Mouse (Mus musculus): ENCODE data around the gene Ccdc32. TPM values are rescaled to one million over a fixed set of nuclear protein-coding genes. Genes with fewer than 3 reads are reported as not detected.

The Ccdc32 gene
- total RNA-seq, 1 experiment: 6.3 TPM

DNA sequence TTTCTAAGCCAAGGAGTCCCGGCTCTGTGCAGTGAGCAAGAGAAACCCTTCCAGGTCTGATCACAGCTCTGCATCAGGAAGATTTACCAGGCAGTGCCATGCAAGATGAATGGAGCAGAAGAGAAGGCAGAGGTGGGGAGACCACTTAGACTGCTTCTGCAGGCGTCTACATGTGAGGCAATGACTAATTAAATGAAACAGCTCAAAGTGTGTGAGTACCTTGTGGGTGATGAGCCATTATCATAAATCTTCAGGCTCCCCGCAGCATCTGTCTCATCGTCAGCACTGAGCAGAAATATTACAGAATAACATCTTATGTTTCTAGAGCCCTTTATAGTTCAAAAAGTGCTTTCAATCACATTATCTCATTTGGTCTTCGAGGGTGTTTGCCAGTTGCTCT, 33.7 kb downstream of the Ccdc32 start:
- Histone ChIP-seq H3K4me1 (ENCODE audit: control insufficient read depth in 2 of 2, insufficient read depth in 2 of 2, low read length in 2 of 2, poor library complexity in 1 of 2) (peaks cover 0 to 2% of the 10 kb centered on the region in 2 experiments; a peak in 1 of 4 replicates), H3K36me3 (ENCODE audit: control insufficient read depth, insufficient read depth, low read length, poor library complexity, severe bottlenecking) (no peaks in the 10 kb centered on the region), H3K9ac (ENCODE audit: insufficient read depth, low read depth, low read length, poor library complexity, severe bottlenecking) (no peak overlapping the region), H3K27ac (ENCODE audit: insufficient read depth, low read depth, low read length, poor library complexity, severe bottlenecking) (no peak overlapping the region), H3K4me3 (ENCODE audit: insufficient read depth in 1 of 2, low read depth in 1 of 2, low read length in 2 of 2, poor library complexity in 1 of 2, severe bottlenecking in 1 of 2) (no peak overlapping the region), H3K9me3 (ENCODE audit: control insufficient read depth, insufficient read depth, low read depth, low read length) (no peaks in the 10 kb centered on the region)
- no peak for DNase-seq (ENCODE audit: low read depth, low spot score)
- in situ Hi-C loops (cut with MboI; ENCODE audit: low sequenced_read_pairs in 2 of 2, unreplicated experiment in 2 of 2): no loop called here
- no peak for TF ChIP-seq MAFK (IDR thresholded peaks at IDR 0.05; ENCODE audit: insufficient read depth, low read depth, low read length)
- no peak for TF ChIP-seq ZNF384 (IDR thresholded peaks at IDR 0.05; ENCODE audit: low read depth, low read length)
- no peak for TF ChIP-seq HCFC1 (IDR thresholded peaks at IDR 0.05; ENCODE audit: borderline replicate concordance, insufficient read depth, low read length)
- TF ChIP-seq CHD2 (IDR thresholded peaks at IDR 0.05; ENCODE audit: low read depth, low read length): no peak
- TF ChIP-seq ZC3H11A (IDR thresholded peaks at IDR 0.05; ENCODE audit: borderline replicate concordance, low read depth, low read length): no peak

DNA sequence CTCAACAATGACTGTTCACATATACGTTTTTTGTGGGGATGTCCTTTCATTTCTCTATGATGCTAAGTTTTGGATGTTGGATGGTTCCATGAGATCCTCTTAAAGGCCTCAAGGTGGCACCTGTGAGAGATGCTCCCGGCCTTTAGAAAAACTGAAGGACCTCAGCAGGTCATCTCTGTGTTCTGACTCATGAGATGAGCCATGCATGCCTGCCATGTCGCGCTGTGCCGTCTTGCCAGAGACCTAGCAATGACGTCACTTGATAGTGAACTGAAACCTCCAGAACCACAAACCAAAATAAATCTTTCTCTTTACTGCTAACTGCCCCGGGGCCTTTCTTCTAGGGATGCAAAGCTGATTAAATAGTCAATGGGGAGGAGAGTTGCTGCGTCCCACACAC, 45.4 kb downstream of the Ccdc32 start:
- in situ Hi-C loops (cut with MboI; ENCODE audit: low sequenced_read_pairs in 2 of 2, unreplicated experiment in 2 of 2): no loop called here
- TF ChIP-seq ZC3H11A (IDR thresholded peaks at IDR 0.05; ENCODE audit: borderline replicate concordance, low read depth, low read length): no peak

DNA sequence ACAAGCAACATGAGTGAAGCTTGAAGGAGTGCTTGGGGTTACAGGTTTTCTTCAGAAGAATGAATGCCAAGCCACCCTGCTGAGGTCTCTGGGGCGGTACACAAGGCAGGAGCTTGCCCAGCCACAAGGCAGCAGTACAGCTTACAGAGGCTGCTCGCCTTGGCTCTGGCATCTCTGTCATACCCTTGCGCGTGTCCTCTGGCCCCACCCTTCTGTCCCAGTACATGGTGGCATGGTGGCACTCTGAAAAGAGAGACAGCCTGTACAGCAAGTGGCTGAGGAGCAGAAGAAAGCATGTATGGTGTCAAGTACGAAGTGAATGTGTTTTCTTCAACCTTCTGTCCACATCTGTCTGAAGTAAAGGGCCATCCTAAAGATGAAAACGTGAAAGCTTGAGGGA, 48.4 kb downstream of the Ccdc32 start:
- no peaks in the 10 kb centered on the region for H3K9me3 ChIP-seq (ENCODE audit: control insufficient read depth, insufficient read depth, low read depth, low read length)
- TF ChIP-seq MAFK (IDR thresholded peaks at IDR 0.05; ENCODE audit: insufficient read depth, low read depth, low read length): no peak
- no peak for TF ChIP-seq ZC3H11A (IDR thresholded peaks at IDR 0.05; ENCODE audit: borderline replicate concordance, low read depth, low read length)
- no peak for TF ChIP-seq CHD2 (IDR thresholded peaks at IDR 0.05; ENCODE audit: low read depth, low read length)
- TF ChIP-seq HCFC1 (IDR thresholded peaks at IDR 0.05; ENCODE audit: borderline replicate concordance, insufficient read depth, low read length): no peak
- TF ChIP-seq ZNF384 (IDR thresholded peaks at IDR 0.05; ENCODE audit: low read depth, low read length): no peak
- no peak overlapping the region for H3K9ac ChIP-seq (ENCODE audit: insufficient read depth, low read depth, low read length, poor library complexity, severe bottlenecking)
- no peak for DNase-seq (ENCODE audit: low read depth, low spot score)
- H3K4me1 ChIP-seq (ENCODE audit: control insufficient read depth in 2 of 2, insufficient read depth in 2 of 2, low read length in 2 of 2, poor library complexity in 1 of 2): no peaks in the 10 kb centered on the region
- H3K36me3 ChIP-seq (ENCODE audit: control insufficient read depth, insufficient read depth, low read length, poor library complexity, severe bottlenecking): no peaks in the 10 kb centered on the region
- no peak overlapping the region for H3K4me3 ChIP-seq (ENCODE audit: insufficient read depth in 1 of 2, low read depth in 1 of 2, low read length in 2 of 2, poor library complexity in 1 of 2, severe bottlenecking in 1 of 2)
- no peak overlapping the region for H3K27ac ChIP-seq (ENCODE audit: insufficient read depth, low read depth, low read length, poor library complexity, severe bottlenecking)
- in situ Hi-C loops (cut with MboI; ENCODE audit: low sequenced_read_pairs in 2 of 2, unreplicated experiment in 2 of 2): no loop called here

More for the DNA sequence above, 45.4 kb downstream of the Ccdc32 start:
- Histone ChIP-seq H3K9ac (ENCODE audit: insufficient read depth, low read depth, low read length, poor library complexity, severe bottlenecking) (no peak overlapping the region), H3K4me3 (ENCODE audit: insufficient read depth in 1 of 2, low read depth in 1 of 2, low read length in 2 of 2, poor library complexity in 1 of 2, severe bottlenecking in 1 of 2) (no peak overlapping the region), H3K9me3 (ENCODE audit: control insufficient read depth, insufficient read depth, low read depth, low read length) (no peaks in the 10 kb centered on the region), H3K36me3 (ENCODE audit: control insufficient read depth, insufficient read depth, low read length, poor library complexity, severe bottlenecking) (no peaks in the 10 kb centered on the region), H3K27ac (ENCODE audit: insufficient read depth, low read depth, low read length, poor library complexity, severe bottlenecking) (no peak overlapping the region), H3K4me1 (ENCODE audit: control insufficient read depth in 2 of 2, insufficient read depth in 2 of 2, low read length in 2 of 2, poor library complexity in 1 of 2) (no peaks in the 10 kb centered on the region)
- no peak for DNase-seq (ENCODE audit: low read depth, low spot score)

DNA sequence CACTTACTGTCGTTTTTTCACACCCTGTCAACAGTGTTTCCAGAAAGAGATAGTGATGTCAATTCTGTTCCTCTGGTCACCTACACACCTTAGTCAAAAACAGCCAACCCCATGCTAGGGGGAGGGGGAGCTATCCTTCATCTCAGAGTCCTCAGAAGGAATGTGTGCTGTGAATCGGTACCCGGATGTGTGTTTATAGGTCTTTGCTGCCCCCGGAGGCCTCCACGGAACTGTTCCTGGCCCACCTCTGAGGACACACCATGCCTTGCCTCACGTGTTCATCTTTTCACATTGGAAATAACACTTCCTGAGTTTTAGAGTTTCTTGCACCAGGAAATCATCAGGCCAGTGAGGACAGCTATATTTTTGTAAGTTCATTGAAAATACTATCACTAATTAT, 51.1 kb downstream of the Ccdc32 start:
- in situ Hi-C loops (cut with MboI; ENCODE audit: low sequenced_read_pairs in 2 of 2, unreplicated experiment in 2 of 2): no loop called here
- Histone ChIP-seq H3K27ac (ENCODE audit: insufficient read depth, low read depth, low read length, poor library complexity, severe bottlenecking) (no peak overlapping the region), H3K9ac (ENCODE audit: insufficient read depth, low read depth, low read length, poor library complexity, severe bottlenecking) (no peak overlapping the region), H3K4me3 (ENCODE audit: insufficient read depth in 1 of 2, low read depth in 1 of 2, low read length in 2 of 2, poor library complexity in 1 of 2, severe bottlenecking in 1 of 2) (no peak overlapping the region), H3K36me3 (ENCODE audit: control insufficient read depth, insufficient read depth, low read length, poor library complexity, severe bottlenecking) (no peaks in the 10 kb centered on the region), H3K9me3 (ENCODE audit: control insufficient read depth, insufficient read depth, low read depth, low read length) (no peaks in the 10 kb centered on the region), H3K4me1 (ENCODE audit: control insufficient read depth in 2 of 2, insufficient read depth in 2 of 2, low read length in 2 of 2, poor library complexity in 1 of 2) (no peaks in the 10 kb centered on the region)
- TF ChIP-seq ZNF384 (IDR thresholded peaks at IDR 0.05; ENCODE audit: low read depth, low read length) (no peak), ZC3H11A (IDR thresholded peaks at IDR 0.05; ENCODE audit: borderline replicate concordance, low read depth, low read length) (no peak), HCFC1 (IDR thresholded peaks at IDR 0.05; ENCODE audit: borderline replicate concordance, insufficient read depth, low read length) (no peak), MAFK (IDR thresholded peaks at IDR 0.05; ENCODE audit: insufficient read depth, low read depth, low read length) (no peak), CHD2 (IDR thresholded peaks at IDR 0.05; ENCODE audit: low read depth, low read length) (no peak)
- DNase-seq (ENCODE audit: low read depth, low spot score): peak; percentile 42

DNA sequence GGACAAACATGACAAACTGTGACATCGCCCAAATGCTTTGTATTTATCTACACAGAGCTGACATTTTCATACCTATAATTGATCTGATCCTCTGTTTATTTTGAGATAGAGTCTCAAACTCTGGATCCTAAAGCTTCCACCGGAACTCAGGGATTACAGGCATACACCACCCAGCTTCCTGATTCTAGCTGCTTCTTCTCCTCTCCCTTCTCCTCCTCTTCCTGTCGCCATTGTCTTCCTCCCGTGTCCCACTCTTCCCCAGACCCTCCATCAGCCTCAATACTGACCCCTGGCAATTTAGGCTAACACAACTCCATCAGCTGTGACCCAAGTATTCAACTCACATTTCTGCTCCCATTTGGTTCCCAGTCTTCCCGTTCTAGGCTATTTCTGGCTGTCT, 52.3 kb downstream of the Ccdc32 start:
- Histone ChIP-seq H3K36me3 (ENCODE audit: control insufficient read depth, insufficient read depth, low read length, poor library complexity, severe bottlenecking) (no peaks in the 10 kb centered on the region), H3K27ac (ENCODE audit: insufficient read depth, low read depth, low read length, poor library complexity, severe bottlenecking) (no peak overlapping the region), H3K9me3 (ENCODE audit: control insufficient read depth, insufficient read depth, low read depth, low read length) (no peaks in the 10 kb centered on the region), H3K4me3 (ENCODE audit: insufficient read depth in 1 of 2, low read depth in 1 of 2, low read length in 2 of 2, poor library complexity in 1 of 2, severe bottlenecking in 1 of 2) (peak overlapping the region in 1 of 2 experiments; percentile 67; a peak in 2 of 4 replicates), H3K9ac (ENCODE audit: insufficient read depth, low read depth, low read length, poor library complexity, severe bottlenecking) (no peak overlapping the region), H3K4me1 (ENCODE audit: control insufficient read depth in 2 of 2, insufficient read depth in 2 of 2, low read length in 2 of 2, poor library complexity in 1 of 2) (no peaks in the 10 kb centered on the region)
- TF ChIP-seq ZNF384 (IDR thresholded peaks at IDR 0.05; ENCODE audit: low read depth, low read length) (no peak), CHD2 (IDR thresholded peaks at IDR 0.05; ENCODE audit: low read depth, low read length) (no peak), ZC3H11A (IDR thresholded peaks at IDR 0.05; ENCODE audit: borderline replicate concordance, low read depth, low read length) (no peak), HCFC1 (IDR thresholded peaks at IDR 0.05; ENCODE audit: borderline replicate concordance, insufficient read depth, low read length) (no peak), MAFK (IDR thresholded peaks at IDR 0.05; ENCODE audit: insufficient read depth, low read depth, low read length) (no peak)
- in situ Hi-C loops (cut with MboI; ENCODE audit: low sequenced_read_pairs in 2 of 2, unreplicated experiment in 2 of 2): no loop called here
- DNase-seq (ENCODE audit: low read depth, low spot score): no peak
